Comparison of ENCODE assay signal across 23 mouse cellular contexts in the genomic region with DNA sequence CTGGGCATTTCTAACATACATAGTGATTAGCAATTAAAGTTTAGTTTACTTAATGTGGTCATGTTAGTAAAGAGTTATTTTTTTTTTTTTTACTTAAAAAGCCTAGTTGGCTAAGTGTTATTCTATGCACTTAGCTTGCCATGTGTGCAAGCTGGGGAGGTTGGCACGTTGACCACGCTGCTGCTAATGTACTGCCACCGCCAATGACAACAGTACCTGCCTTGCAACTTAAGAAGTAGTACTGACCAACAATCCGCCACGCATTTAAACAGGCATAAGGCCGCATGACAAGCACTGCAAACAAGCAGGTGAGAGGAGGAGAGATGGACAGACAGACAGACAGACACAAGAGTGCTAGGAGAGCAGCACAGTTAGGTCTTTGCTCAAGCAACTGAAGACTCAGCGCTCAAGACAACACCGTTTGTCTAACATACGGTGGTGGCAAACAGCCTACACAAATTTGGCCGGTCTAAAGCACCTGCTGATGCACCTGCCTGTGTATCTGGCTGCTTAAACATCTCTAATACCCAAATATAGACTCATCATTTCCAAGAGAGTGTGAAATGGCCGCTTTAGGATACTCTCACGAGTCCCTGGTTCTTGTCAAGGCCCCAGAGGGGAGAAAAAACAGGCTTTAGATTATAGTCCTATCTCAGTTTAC. TPM values are rescaled to one million over a fixed set of nuclear protein-coding genes. Genes with fewer than 3 reads are reported as not detected.
DNase-seq lines count a peak whose midpoint lies in the region; ATAC-seq lines count a peak whose summit lies in the region.
"Had no signal": no experiment of that assay in that cellular context is flagged by ENCODE, and none has a peak within 500 bp of the region (broad histone marks: within the 10 kb centered on the region; RNA-seq: fewer than 3 reads in every experiment).

No protein-coding gene starts in this region.

- no peaks in the 10 kb centered on the region for H3K9me3 ChIP-seq in forebrain, embryonic 16.5 days (ENCODE audit: control insufficient read depth, low read length)
- H3K9me3 ChIP-seq in forebrain, embryonic 12.5 days, result no peaks in the 10 kb centered on the region
- no peaks in the 10 kb centered on the region for H3K9me3 ChIP-seq in stomach, embryonic 16.5 days (replicated peaks; ENCODE audit: control insufficient read depth, low read length)
- H3K9me3 ChIP-seq: forebrain, embryonic 15.5 days; G1E; intestine, embryonic 15.5 days; limb, embryonic 12.5 days; liver, embryonic 15.5 days had no signal

- peaks cover 43% of the 10 kb centered on the region for H3K4me1 ChIP-seq in forebrain, embryonic 16.5 days (replicated peaks; ENCODE audit: control insufficient read depth, insufficient read depth, low read length)
- H3K4me1 ChIP-seq in forebrain, embryonic 12.5 days, result peaks cover 16% of the 10 kb centered on the region
- H3K4me1 ChIP-seq in stomach, embryonic 16.5 days (ENCODE audit: control insufficient read depth, insufficient read depth, low read length), result 0 out of 2 replicates have a peak, but pooled peaks cover 2% of the 10 kb centered on the region
- H3K4me1 ChIP-seq: intestine, embryonic 15.5 days; liver, embryonic 15.5 days had no signal

- H3K27ac ChIP-seq in forebrain, embryonic 16.5 days (ENCODE audit: low read length), result peak overlapping the region; percentile 23; the same call in 1 of the 2 replicates
- no peak overlapping the region for H3K27ac ChIP-seq in forebrain, embryonic 12.5 days
- H3K27ac ChIP-seq in stomach, embryonic 16.5 days (ENCODE audit: low read length), result peak overlapping the region; percentile 18; the same call in 1 of the 2 replicates
- H3K27ac ChIP-seq: hindbrain, postnatal 0 days; intestine, embryonic 15.5 days; limb, embryonic 12.5 days; liver, embryonic 15.5 days had no signal

- WGBS in forebrain, embryonic 16.5 days, result 69% methylated on average over 12 of the region's 12 CpGs
- 90% methylated on average over 12 of the region's 12 CpGs for WGBS in forebrain, embryonic 12.5 days
- WGBS in stomach, embryonic 16.5 days, result 87% methylated on average over 12 of the region's 12 CpGs

- no peak overlapping the region for H3K4me3 ChIP-seq in forebrain, embryonic 16.5 days (replicated peaks; ENCODE audit: low read length)
- H3K4me3 ChIP-seq in forebrain, embryonic 12.5 days (replicated peaks), result no peak overlapping the region
- no peak overlapping the region for H3K4me3 ChIP-seq in stomach, embryonic 16.5 days (replicated peaks; ENCODE audit: low read length)
- H3K4me3 ChIP-seq: forebrain, embryonic 15.5 days; intestine, embryonic 15.5 days; limb, embryonic 12.5 days; liver, embryonic 15.5 days had no signal

- no peaks in the 10 kb centered on the region for H3K27me3 ChIP-seq in forebrain, embryonic 16.5 days (replicated peaks; ENCODE audit: control insufficient read depth, insufficient read depth, low read length)
- H3K27me3 ChIP-seq in forebrain, embryonic 12.5 days, result no peaks in the 10 kb centered on the region
- no peaks in the 10 kb centered on the region for H3K27me3 ChIP-seq in stomach, embryonic 16.5 days (ENCODE audit: control insufficient read depth, insufficient read depth, low read length)
- H3K27me3 ChIP-seq: forebrain, embryonic 15.5 days; intestine, embryonic 15.5 days; limb, embryonic 12.5 days; liver, embryonic 15.5 days had no signal

- no peaks in the 10 kb centered on the region for H3K36me3 ChIP-seq in forebrain, embryonic 16.5 days (ENCODE audit: control insufficient read depth, insufficient read depth)
- H3K36me3 ChIP-seq in forebrain, embryonic 12.5 days (replicated peaks), result no peaks in the 10 kb centered on the region
- no peaks in the 10 kb centered on the region for H3K36me3 ChIP-seq in stomach, embryonic 16.5 days (ENCODE audit: control insufficient read depth, insufficient read depth, low read length)
- H3K36me3 ChIP-seq: forebrain, embryonic 15.5 days; G1E; intestine, embryonic 15.5 days; limb, embryonic 12.5 days; liver, embryonic 15.5 days had no signal

- no peak overlapping the region for H3K4me2 ChIP-seq in forebrain, embryonic 16.5 days (ENCODE audit: low read length)
- no peak overlapping the region for H3K4me2 ChIP-seq in forebrain, embryonic 12.5 days
- no peak overlapping the region for H3K4me2 ChIP-seq in stomach, embryonic 16.5 days (ENCODE audit: low read depth, low read length)
- H3K4me2 ChIP-seq: forebrain, embryonic 15.5 days; intestine, embryonic 15.5 days; limb, embryonic 12.5 days; liver, embryonic 15.5 days; lung, embryonic 14.5 days had no signal

- no peak overlapping the region for H3K9ac ChIP-seq in forebrain, embryonic 16.5 days (replicated peaks; ENCODE audit: low read depth, low read length)
- no peak overlapping the region for H3K9ac ChIP-seq in forebrain, embryonic 12.5 days
- H3K9ac ChIP-seq in stomach, embryonic 16.5 days (ENCODE audit: low read length), result no peak overlapping the region
- H3K9ac ChIP-seq: forebrain, embryonic 15.5 days; intestine, embryonic 15.5 days; limb, embryonic 12.5 days; liver, embryonic 15.5 days; lung, embryonic 14.5 days had no signal

- DNase-seq in cerebellum, adult 11-12 months, result peak; percentile 73
- peak; percentile 74 for DNase-seq in cerebellum, adult 9-11 months
- no peak for DNase-seq in spleen, postnatal 10 days (ENCODE audit: low spot score in 2 of 2)
- DNase-seq in thymus, adult 18-20 months, result no peak
- DNase-seq: gastrocnemius, postnatal 10 days; heart, postnatal 14 days; kidney, adult 8-10 months; kidney, postnatal 10 days; layer of hippocampus, adult 9-11 months; lung, embryonic 14.5 days; lung, postnatal 14 days; midbrain, embryonic 14.5 days; right cerebral cortex, postnatal 14 days; thymus, postnatal 4 days had no signal

- no peak for ATAC-seq in forebrain, embryonic 16.5 days
- ATAC-seq in forebrain, embryonic 12.5 days (ENCODE audit: low FRiP score), result no peak
- no peak for ATAC-seq in stomach, embryonic 16.5 days (ENCODE audit: insufficient read depth, low FRiP score)
- ATAC-seq: forebrain, embryonic 15.5 days; hindbrain, postnatal 0 days; intestine, embryonic 15.5 days had no signal

RNA-seq across cellular contexts. Expression of gene Nav1, which starts 0.6 kb away (rescaled TPM):
- polyA plus RNA-seq in forebrain, embryonic 16.5 days (2015; fragmentation: Nextera tagmentation; extraction: Ambion mirVana), result 48.6 and 62.6 TPM in 2 replicates
- 32.4 and 37.9 TPM in 2 replicates for polyA plus RNA-seq in forebrain, embryonic 12.5 days (2016; fragmentation: Nextera tagmentation; extraction: Ambion mirVana)
- 11.2 and 12.9 TPM in 2 replicates for polyA plus RNA-seq in stomach, embryonic 16.5 days (2015; fragmentation: Nextera tagmentation; extraction: Ambion mirVana)
- polyA plus RNA-seq: G1E had no signal

Comparison
In these comparisons a context has a peak if more than half of its experiments do, and no peak if none do; other contexts are left out.
1. DNase-seq: peak in cerebellum, adult 11-12 months (single experiment) and cerebellum, adult 9-11 months (single experiment); none in spleen, postnatal 10 days (0 of 2) and thymus, adult 18-20 months (0 of 2).